Mouse (Mus musculus) bone marrow, adult 2 months (tissue): ENCODE results near the gene Sstr3.

Source experiments
- CTCF ChIP-seq: fragments of 200-500 bp; IDR thresholded peaks from 2 replicates; pipeline ENCODE4 v1.5.1; 2011; ENCODE audit warnings: low read length, control low read depth; ENCODE audit not compliant: control insufficient read depth, insufficient read depth
- POLR2A ChIP-seq: fragments of 200-500 bp; IDR thresholded peaks from 2 replicates; pipeline ENCODE4 v1.6.1; 2011; ENCODE audit warnings: low read depth, mild to moderate bottlenecking, control low read depth, low read length, borderline replicate concordance; ENCODE audit not compliant: control insufficient read depth

- TF ChIP-seq CTCF = no peak
- no peak for TF ChIP-seq POLR2A
Measured at GRCm38 (mm10) chr15:78489906-78490305, 54.6 kb downstream of the Sstr3 start.
